Mouse (Mus musculus): Measurements from ENCODE around the gene Il1rl1. TPM values are rescaled to one million over a fixed set of nuclear protein-coding genes. Genes with fewer than 3 reads are reported as not detected.

Il1rl1 gene
- polyA plus RNA-seq, 1 experiment from 2014 or later, result not detected

GRCm38 (mm10) chr1:40414863-40415656 lies 14.3 kb upstream of the Il1rl1 start:
- Histone ChIP-seq H3K4me3 (no peak overlapping the region), H3K36me3 (ENCODE audit: poor library complexity, severe bottlenecking) (no peaks in the 10 kb centered on the region), H3K27me3 (no peaks in the 10 kb centered on the region), H3K4me2 (no peak overlapping the region), H3K9me3 (replicated peaks) (no peaks in the 10 kb centered on the region), H3K4me1 (no peaks in the 10 kb centered on the region), H3K27ac (no peak overlapping the region), H3K9ac (no peak overlapping the region)
- ATAC-seq, result no peak
- 73% methylated on average over 7 of the region's 7 CpGs for WGBS

- H3K27ac ChIP-seq, result no peak overlapping the region
- H3K9ac ChIP-seq, result no peak overlapping the region
- no peaks in the 10 kb centered on the region for H3K36me3 ChIP-seq (ENCODE audit: poor library complexity, severe bottlenecking)
- ATAC-seq, result no peak
- no peak overlapping the region for H3K4me3 ChIP-seq
- WGBS, result 99% methylated on average over 2 of the region's 2 CpGs
- no peak overlapping the region for H3K4me2 ChIP-seq
- no peaks in the 10 kb centered on the region for H3K4me1 ChIP-seq
- no peaks in the 10 kb centered on the region for H3K27me3 ChIP-seq
- H3K9me3 ChIP-seq (replicated peaks), result no peaks in the 10 kb centered on the region
Measured at GRCm38 (mm10) chr1:40417034-40417433, 12.3 kb upstream of the Il1rl1 start.

GRCm38 (mm10) chr1:40418512-40418911 lies 10.9 kb upstream of the Il1rl1 start:
- Histone ChIP-seq H3K9ac (no peak overlapping the region), H3K4me3 (no peak overlapping the region), H3K9me3 (replicated peaks) (no peaks in the 10 kb centered on the region), H3K4me2 (no peak overlapping the region), H3K4me1 (no peaks in the 10 kb centered on the region), H3K36me3 (ENCODE audit: poor library complexity, severe bottlenecking) (no peaks in the 10 kb centered on the region), H3K27me3 (no peaks in the 10 kb centered on the region), H3K27ac (no peak overlapping the region)
- no peak for ATAC-seq
- WGBS, result 83% methylated on average over 5 of the region's 5 CpGs

GRCm38 (mm10) chr1:40423892-40424291 lies 5.5 kb upstream of the Il1rl1 start:
- Histone ChIP-seq H3K4me3 (no peak overlapping the region), H3K36me3 (ENCODE audit: poor library complexity, severe bottlenecking) (no peaks in the 10 kb centered on the region), H3K4me2 (no peak overlapping the region), H3K27me3 (no peaks in the 10 kb centered on the region), H3K4me1 (no peaks in the 10 kb centered on the region), H3K27ac (no peak overlapping the region), H3K9me3 (replicated peaks) (no peaks in the 10 kb centered on the region), H3K9ac (no peak overlapping the region)
- ATAC-seq, result no peak
- WGBS, result 85% methylated on average over 6 of the region's 6 CpGs

- ATAC-seq, result no peak
Measured at GRCm38 (mm10) chr1:40427270-40427669, 2.1 kb upstream of the Il1rl1 start.

GRCm38 (mm10) chr1:40427901-40428300 lies 1.5 kb upstream of the Il1rl1 start:
- H3K36me3 ChIP-seq (ENCODE audit: poor library complexity, severe bottlenecking), result no peaks in the 10 kb centered on the region
- no peaks in the 10 kb centered on the region for H3K27me3 ChIP-seq
- WGBS, result 75% methylated on average over 1 of the region's 1 CpGs
- no peak overlapping the region for H3K4me2 ChIP-seq
- no peaks in the 10 kb centered on the region for H3K9me3 ChIP-seq (replicated peaks)
- H3K9ac ChIP-seq, result no peak overlapping the region
- H3K4me3 ChIP-seq, result no peak overlapping the region
- H3K4me1 ChIP-seq, result no peaks in the 10 kb centered on the region
- ATAC-seq, result no peak
- no peak overlapping the region for H3K27ac ChIP-seq

More at GRCm38 (mm10) chr1:40427270-40427669, 2.1 kb upstream of the Il1rl1 start:
- Histone ChIP-seq H3K4me1 (no peaks in the 10 kb centered on the region), H3K27ac (no peak overlapping the region), H3K9ac (no peak overlapping the region), H3K4me3 (no peak overlapping the region), H3K36me3 (ENCODE audit: poor library complexity, severe bottlenecking) (no peaks in the 10 kb centered on the region), H3K4me2 (no peak overlapping the region), H3K27me3 (no peaks in the 10 kb centered on the region), H3K9me3 (replicated peaks) (no peaks in the 10 kb centered on the region)
- WGBS, result 95% methylated on average over 9 of the region's 9 CpGs

GRCm38 (mm10) chr1:40430143-40430834 lies 919 bp downstream of the Il1rl1 start:
- H3K4me2 ChIP-seq, result no peak overlapping the region
- no peaks in the 10 kb centered on the region for H3K36me3 ChIP-seq (ENCODE audit: poor library complexity, severe bottlenecking)
- H3K9me3 ChIP-seq (replicated peaks), result no peaks in the 10 kb centered on the region
- H3K9ac ChIP-seq, result no peak overlapping the region
- 89% methylated on average over 4 of the region's 4 CpGs for WGBS
- H3K4me1 ChIP-seq, result no peaks in the 10 kb centered on the region
- no peaks in the 10 kb centered on the region for H3K27me3 ChIP-seq
- H3K27ac ChIP-seq, result no peak overlapping the region
- ATAC-seq, result no peak
- no peak overlapping the region for H3K4me3 ChIP-seq

GRCm38 (mm10) chr1:40432169-40432568 lies 2.8 kb downstream of the Il1rl1 start:
- no peak overlapping the region for H3K9ac ChIP-seq
- no peaks in the 10 kb centered on the region for H3K9me3 ChIP-seq (replicated peaks)
- H3K36me3 ChIP-seq (ENCODE audit: poor library complexity, severe bottlenecking), result no peaks in the 10 kb centered on the region
- WGBS, result 93% methylated on average over 2 of the region's 2 CpGs
- no peak overlapping the region for H3K4me3 ChIP-seq
- ATAC-seq, result no peak
- no peak overlapping the region for H3K27ac ChIP-seq
- no peak overlapping the region for H3K4me2 ChIP-seq
- no peaks in the 10 kb centered on the region for H3K4me1 ChIP-seq
- no peaks in the 10 kb centered on the region for H3K27me3 ChIP-seq

GRCm38 (mm10) chr1:40435936-40436335 lies 6.6 kb downstream of the Il1rl1 start:
- H3K9ac ChIP-seq, result no peak overlapping the region
- no peak overlapping the region for H3K4me2 ChIP-seq
- 92% methylated on average over 3 of the region's 3 CpGs for WGBS
- H3K4me3 ChIP-seq, result no peak overlapping the region
- no peak overlapping the region for H3K27ac ChIP-seq
- no peaks in the 10 kb centered on the region for H3K9me3 ChIP-seq (replicated peaks)
- H3K27me3 ChIP-seq, result no peaks in the 10 kb centered on the region
- H3K4me1 ChIP-seq, result no peaks in the 10 kb centered on the region
- no peaks in the 10 kb centered on the region for H3K36me3 ChIP-seq (ENCODE audit: poor library complexity, severe bottlenecking)
- ATAC-seq, result no peak

- Histone ChIP-seq H3K27ac (no peak overlapping the region), H3K36me3 (ENCODE audit: poor library complexity, severe bottlenecking) (no peaks in the 10 kb centered on the region), H3K4me2 (no peak overlapping the region), H3K4me1 (no peaks in the 10 kb centered on the region), H3K4me3 (no peak overlapping the region), H3K9me3 (replicated peaks) (no peaks in the 10 kb centered on the region), H3K9ac (no peak overlapping the region), H3K27me3 (no peaks in the 10 kb centered on the region)
- WGBS, result 92% methylated on average over 2 of the region's 2 CpGs
- ATAC-seq, result no peak
Measured at GRCm38 (mm10) chr1:40437340-40437739, 8.0 kb downstream of the Il1rl1 start.

- H3K9ac ChIP-seq, result no peak overlapping the region
- no peak for ATAC-seq
- H3K27me3 ChIP-seq, result no peaks in the 10 kb centered on the region
- H3K36me3 ChIP-seq (ENCODE audit: poor library complexity, severe bottlenecking), result no peaks in the 10 kb centered on the region
- no peaks in the 10 kb centered on the region for H3K9me3 ChIP-seq (replicated peaks)
- 75% methylated on average over 8 of the region's 8 CpGs for WGBS
- no peak overlapping the region for H3K4me2 ChIP-seq
- H3K4me1 ChIP-seq, result no peaks in the 10 kb centered on the region
- H3K27ac ChIP-seq, result no peak overlapping the region
- H3K4me3 ChIP-seq, result no peak overlapping the region
Measured at GRCm38 (mm10) chr1:40439504-40439903, 10.1 kb downstream of the Il1rl1 start.

GRCm38 (mm10) chr1:40444800-40445199 lies 15.4 kb downstream of the Il1rl1 start:
- Histone ChIP-seq H3K4me2 (no peak overlapping the region), H3K9me3 (replicated peaks) (no peaks in the 10 kb centered on the region), H3K36me3 (ENCODE audit: poor library complexity, severe bottlenecking) (no peaks in the 10 kb centered on the region), H3K27ac (no peak overlapping the region), H3K4me1 (no peaks in the 10 kb centered on the region), H3K9ac (no peak overlapping the region), H3K4me3 (no peak overlapping the region), H3K27me3 (no peaks in the 10 kb centered on the region)
- 93% methylated on average over 3 of the region's 3 CpGs for WGBS
- no peak for ATAC-seq
